Mouse (Mus musculus) midbrain, postnatal 0 days (tissue): ENCODE data around the gene Itgav. TPM values are rescaled to one million over a fixed set of nuclear protein-coding genes. Genes with fewer than 3 reads are reported as not detected.

Source experiments
- ATAC-seq: fragments of 200-750 bp; cut with Nextera tagmentation; 2 replicates; pipeline ENCODE4 v1.8.0; 2017; ENCODE audit warnings: moderate number of reproducible peaks, mild to moderate bottlenecking, moderate TSS enrichment, moderate library complexity; ENCODE audit not compliant: low FRiP score
- DNase-seq: peaks from one replicate; pipeline ENCODE4 v3.0.0-alpha.2; 2015; ENCODE audit warnings: low spot score
- H3K27ac ChIP-seq: fragments of 300-500 bp; sonication (generic); 2 replicates; pipeline ENCODE4 v1.5.1; 2014; ENCODE audit warnings: low read depth, mild to moderate bottlenecking, low read length, mixed read lengths
- H3K27me3 ChIP-seq: fragments of 300-500 bp; sonication (generic); 2 replicates; pipeline ENCODE4 v1.6.1; 2014; ENCODE audit warnings: low read length, control low read depth, mixed read lengths; ENCODE audit not compliant: insufficient read depth
- H3K36me3 ChIP-seq: fragments of 300-500 bp; sonication (generic); 2 replicates; pipeline ENCODE4 v1.6.1; 2014; ENCODE audit warnings: low read length, control low read depth, mixed read lengths; ENCODE audit not compliant: insufficient read depth
- H3K4me1 ChIP-seq: fragments of 300-500 bp; sonication (generic); 2 replicates; pipeline ENCODE4 v1.6.1; 2014; ENCODE audit warnings: mild to moderate bottlenecking, control low read depth, antibody characterized with exemption, low read length, mixed read lengths; ENCODE audit not compliant: insufficient read depth
- H3K4me2 ChIP-seq: fragments of 300-500 bp; sonication (generic); 2 replicates; pipeline ENCODE4 v1.6.1; 2014; ENCODE audit warnings: low read depth, mild to moderate bottlenecking, low read length, mixed read lengths; ENCODE audit not compliant: poor library complexity, severe bottlenecking
- H3K4me3 ChIP-seq: fragments of 300-500 bp; sonication (generic); 2 replicates; pipeline ENCODE4 v1.5.1; 2014; ENCODE audit warnings: low read depth, mild to moderate bottlenecking, low read length, moderate library complexity
- H3K9ac ChIP-seq: fragments of 300-500 bp; sonication (generic); replicated peaks from 2 replicates; pipeline ENCODE4 v1.6.1; 2014; ENCODE audit warnings: mild to moderate bottlenecking, low read length, moderate library complexity, mixed read lengths; ENCODE audit not compliant: poor library complexity, severe bottlenecking
- H3K9me3 ChIP-seq: fragments of 300-500 bp; sonication (generic); 2 replicates; pipeline ENCODE4 v1.6.1; 2016; ENCODE audit warnings: low read length, control low read depth
- CTCF ChIP-seq: IDR thresholded peaks from 2 replicates; pipeline ENCODE4 v1.5.1; 2016; ENCODE audit warnings: antibody characterized with exemption, mild to moderate bottlenecking
- whole genome bisulfite sequencing: fragments of 180-500 bp; shearing (Covaris S2); extraction: QIAGEN DNeasy Blood & Tissue Kit; methylation state at CpG from one replicate; pipeline ENCODE4 v1.1.7; 2014; 5-methylcytosine and 5-hydroxymethylcytosine counted together
- polyA plus RNA-seq: library from polyadenylated mRNA; unstranded; fragments of >200 nt; fragmentation: Nextera tagmentation; extraction: Ambion mirVana; gene quantifications from 2 replicates; pipeline ENCODE4 v1.2.1, GENCODE M21; 2015
- total RNA-seq: library from RNA; depleted of rRNA; stranded (reverse); fragments of >200 nt; gene quantifications from 2 replicates; pipeline ENCODE4 v1.2.3, GENCODE M21; 2014

Itgav gene
- total and polyA plus RNA-seq, 2 experiments from 2014 or later: 30.7 to 30.8 TPM

DNA sequence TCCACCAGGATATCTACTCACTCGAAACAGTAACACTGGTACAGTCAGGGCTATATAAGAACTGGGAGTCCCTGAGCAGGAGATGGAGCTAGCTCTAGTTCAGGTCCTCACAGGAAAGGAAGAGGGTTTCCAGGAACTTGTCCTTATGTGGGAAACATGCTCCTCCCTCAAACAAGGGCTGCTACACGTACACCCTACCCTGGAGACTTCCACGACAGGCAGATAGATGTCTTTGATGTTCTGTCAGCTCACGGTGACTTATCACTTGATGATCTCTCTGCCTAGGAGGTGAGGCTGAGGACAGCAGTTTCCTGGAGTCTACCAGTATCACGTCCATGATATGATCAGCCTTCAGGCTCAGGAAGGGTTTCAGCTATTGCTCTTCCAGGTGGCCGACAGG lies 21.1 kb downstream of the Itgav start:
- DNase-seq (no peak), ATAC-seq (no peak)
- H3K4me2 ChIP-seq: no peak overlapping the region
- H3K4me3 ChIP-seq: no peak overlapping the region
- H3K27ac ChIP-seq: no peak overlapping the region
- 80% methylated on average over 6 of the region's 6 CpGs for WGBS
- H3K9me3 ChIP-seq: no peaks in the 10 kb centered on the region
- no peak for TF ChIP-seq CTCF
- no peaks in the 10 kb centered on the region for H3K4me1 ChIP-seq
- H3K9ac ChIP-seq: no peak overlapping the region
- H3K27me3 ChIP-seq: no peaks in the 10 kb centered on the region
- no peaks in the 10 kb centered on the region for H3K36me3 ChIP-seq

DNA sequence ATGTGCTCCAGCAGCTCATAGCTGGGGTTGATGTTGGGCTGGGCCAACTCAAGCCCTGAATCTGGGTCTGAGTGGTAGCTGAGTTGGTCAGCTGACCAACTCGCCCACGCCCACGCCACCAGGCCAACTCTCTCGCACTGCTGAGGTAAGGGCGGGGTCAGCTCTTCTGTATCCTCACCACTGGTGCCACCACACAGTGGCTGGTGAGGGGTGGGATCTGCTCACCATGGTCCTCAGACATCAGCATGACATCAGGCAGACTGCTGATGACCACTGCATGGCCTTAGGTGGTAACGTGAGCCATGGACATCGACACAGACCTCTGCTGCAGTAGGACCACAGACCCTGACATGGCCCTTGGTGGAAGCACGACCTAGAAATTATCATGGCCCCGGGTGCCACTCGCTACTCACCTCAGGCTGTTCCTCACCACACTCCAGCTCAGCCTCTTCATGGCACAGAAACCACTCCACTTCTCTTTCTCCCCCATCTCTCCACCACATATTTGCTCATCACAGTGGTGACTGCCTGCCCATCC lies 24.5 kb downstream of the Itgav start:
- no peak overlapping the region for H3K4me3 ChIP-seq
- no peak overlapping the region for H3K4me2 ChIP-seq
- no peak overlapping the region for H3K9ac ChIP-seq
- H3K4me1 ChIP-seq: no peaks in the 10 kb centered on the region
- no peaks in the 10 kb centered on the region for H3K27me3 ChIP-seq
- ATAC-seq: no peak
- WGBS: 96% methylated on average over 10 of the region's 10 CpGs
- no peak for DNase-seq
- no peaks in the 10 kb centered on the region for H3K36me3 ChIP-seq
- no peak for TF ChIP-seq CTCF
- H3K9me3 ChIP-seq: no peaks in the 10 kb centered on the region
- H3K27ac ChIP-seq: no peak overlapping the region

DNA sequence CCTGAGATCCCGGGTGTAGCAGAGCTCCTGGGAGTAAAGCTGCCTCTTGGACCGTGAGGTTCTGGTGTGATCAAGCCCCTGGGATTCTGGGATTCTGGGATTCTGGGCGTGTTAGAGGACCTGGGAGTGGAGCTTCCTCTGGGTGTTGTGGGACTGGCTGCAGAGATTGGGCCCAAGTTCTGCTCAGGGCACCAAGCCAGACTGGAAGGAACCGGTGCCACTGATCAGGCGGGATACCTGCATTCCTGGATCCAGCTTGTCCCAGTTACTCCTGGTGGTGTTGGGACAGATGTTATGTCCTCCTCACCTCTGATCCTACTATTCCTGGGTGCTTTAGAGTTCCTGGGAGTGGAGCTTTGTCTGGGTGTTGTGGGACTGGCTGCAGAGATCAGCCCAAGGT lies 28.8 kb downstream of the Itgav start:
- Histone ChIP-seq H3K9ac (no peak overlapping the region), H3K4me3 (no peak overlapping the region), H3K36me3 (no peaks in the 10 kb centered on the region), H3K9me3 (no peaks in the 10 kb centered on the region), H3K4me2 (no peak overlapping the region), H3K4me1 (no peaks in the 10 kb centered on the region), H3K27me3 (no peaks in the 10 kb centered on the region), H3K27ac (no peak overlapping the region)
- WGBS: 93% methylated on average over 5 of the region's 5 CpGs
- no peak for TF ChIP-seq CTCF
- DNase-seq: no peak
- ATAC-seq: no peak

DNA sequence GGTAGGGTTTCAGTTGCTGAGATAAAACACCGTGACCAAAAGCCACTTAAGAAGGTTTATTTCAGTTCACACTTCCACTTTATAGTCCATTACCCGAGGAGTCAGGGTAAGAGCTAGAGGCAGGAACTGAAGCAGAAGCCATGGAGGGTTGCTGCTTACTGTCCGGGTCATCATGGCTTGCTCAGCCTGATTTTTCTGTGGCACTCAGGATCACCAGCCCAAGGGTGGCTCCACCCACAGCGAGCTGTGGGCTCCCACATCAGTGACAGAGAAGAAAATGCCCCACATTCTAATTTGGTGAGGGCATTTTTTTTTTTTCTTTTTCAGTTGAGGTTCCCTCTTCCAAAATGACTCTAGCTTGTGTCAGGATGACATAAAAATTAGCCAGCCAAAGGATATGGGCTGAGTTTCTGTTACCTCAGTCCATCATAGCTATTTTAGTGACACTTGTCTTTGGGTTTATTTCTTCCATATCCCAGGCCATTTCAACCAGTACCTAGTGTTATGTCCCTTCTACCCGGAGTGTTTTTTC lies 30.2 kb downstream of the Itgav start:
- ATAC-seq (no peak), DNase-seq (no peak)
- H3K4me3 ChIP-seq: no peak overlapping the region
- no peaks in the 10 kb centered on the region for H3K27me3 ChIP-seq
- H3K4me1 ChIP-seq: no peaks in the 10 kb centered on the region
- WGBS: 83% methylated on average over 5 of the region's 5 CpGs
- H3K4me2 ChIP-seq: no peak overlapping the region
- no peak for TF ChIP-seq CTCF
- H3K27ac ChIP-seq: no peak overlapping the region
- no peak overlapping the region for H3K9ac ChIP-seq
- no peaks in the 10 kb centered on the region for H3K36me3 ChIP-seq
- no peaks in the 10 kb centered on the region for H3K9me3 ChIP-seq

DNA sequence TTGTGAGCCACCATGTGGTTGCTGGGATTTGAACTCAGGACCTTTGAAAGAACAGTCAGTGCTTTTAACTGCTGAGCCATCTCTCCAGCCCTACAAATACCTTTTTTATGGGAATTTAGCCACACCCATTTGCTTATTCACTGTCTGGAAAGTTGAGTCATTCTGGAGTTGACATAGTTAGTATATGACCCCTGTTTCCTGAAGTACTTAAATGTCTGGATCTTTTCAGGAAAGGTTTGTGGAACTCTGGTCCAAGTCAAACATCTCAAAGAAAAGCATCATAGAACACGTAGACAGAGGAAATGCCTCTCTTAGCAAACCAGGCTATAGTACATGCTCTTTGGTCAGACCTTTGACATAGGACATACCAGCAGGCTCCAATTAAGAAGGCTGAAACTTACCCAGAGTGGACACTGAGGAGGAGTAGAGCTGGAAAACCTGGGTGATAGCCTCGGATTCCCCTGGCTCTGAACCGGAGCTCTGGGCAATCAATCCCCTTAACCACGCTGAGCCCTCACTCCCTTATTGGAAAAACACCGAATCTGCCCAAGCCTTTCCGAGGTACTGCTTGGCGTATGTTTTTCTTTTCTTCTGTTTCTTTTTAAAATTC lies 34.5 kb downstream of the Itgav start:
- Histone ChIP-seq H3K36me3 (no peaks in the 10 kb centered on the region), H3K27ac (no peak overlapping the region), H3K4me1 (no peaks in the 10 kb centered on the region), H3K4me2 (peak overlapping the region; percentile 32), H3K4me3 (no peak overlapping the region), H3K9ac (0 out of 2 replicates have a peak overlapping the region, but pooled peaks have one; percentile 8), H3K9me3 (no peaks in the 10 kb centered on the region), H3K27me3 (no peaks in the 10 kb centered on the region)
- WGBS: 41% methylated on average over 7 of the region's 7 CpGs
- TF ChIP-seq CTCF: no peak
- ATAC-seq (no peak), DNase-seq (no peak)

DNA sequence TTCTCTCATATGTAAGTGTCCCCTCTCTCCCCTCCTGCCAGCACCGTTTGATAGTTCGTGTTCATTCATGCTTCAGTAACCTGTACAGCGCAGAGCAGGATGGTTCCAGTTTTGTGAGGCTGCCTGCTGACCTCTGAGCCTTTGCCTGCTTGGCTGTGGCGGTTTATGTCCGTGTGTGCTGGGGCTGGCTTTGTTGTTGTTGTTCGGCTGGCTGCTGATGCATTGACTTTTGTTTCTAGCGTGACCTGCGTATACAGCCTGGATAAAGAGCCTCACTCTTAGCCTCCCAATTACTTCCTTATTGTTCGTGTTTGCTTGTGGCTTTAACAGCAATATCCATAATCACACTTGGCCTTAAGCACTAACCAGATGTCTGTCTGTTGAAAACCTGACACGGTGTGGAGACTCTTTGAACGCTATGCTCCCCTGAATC lies 35.0 kb downstream of the Itgav start:
- TF ChIP-seq CTCF: no peak
- Histone ChIP-seq H3K36me3 (no peaks in the 10 kb centered on the region), H3K27ac (no peak overlapping the region), H3K4me1 (no peaks in the 10 kb centered on the region), H3K9ac (no peak overlapping the region), H3K27me3 (no peaks in the 10 kb centered on the region), H3K4me2 (peak overlapping the region; percentile 32), H3K4me3 (no peak overlapping the region), H3K9me3 (no peaks in the 10 kb centered on the region)
- peak; percentile 66 for DNase-seq
- WGBS: 27% methylated on average over 11 of the region's 11 CpGs
- ATAC-seq: peak; percentile 78; the same call in 1 of the 2 replicates
